Mouse (Mus musculus) forebrain, postnatal 0 days (tissue): Measurements from ENCODE around the gene Sult1a1. TPM values are rescaled to one million over a fixed set of nuclear protein-coding genes. Genes with fewer than 3 reads are reported as not detected.

Source experiments
- ATAC-seq: fragments of 200-750 bp; cut with Nextera tagmentation; 2 replicates; pipeline ENCODE4 v1.8.0; 2017; ENCODE audit warnings: mild to moderate bottlenecking, moderate library complexity
- DNase-seq: peaks from one replicate; pipeline ENCODE4 v3.0.0-alpha.2; 2015
- H3K27ac ChIP-seq: fragments of 300-500 bp; sonication (generic); 2 replicates; pipeline ENCODE4 v1.5.1; 2014; ENCODE audit warnings: low read depth, mild to moderate bottlenecking, antibody characterized with exemption, low read length, moderate library complexity, mixed read lengths
- H3K27me3 ChIP-seq: fragments of 300-500 bp; sonication (generic); 2 replicates; pipeline ENCODE4 v1.6.1; 2014; ENCODE audit warnings: mild to moderate bottlenecking, low read length, mixed read lengths; ENCODE audit not compliant: insufficient read depth
- H3K36me3 ChIP-seq: fragments of 300-500 bp; sonication (generic); 2 replicates; pipeline ENCODE4 v1.6.1; 2014; ENCODE audit warnings: mild to moderate bottlenecking, moderate library complexity; ENCODE audit not compliant: insufficient read depth
- H3K4me1 ChIP-seq: fragments of 300-500 bp; sonication (generic); 2 replicates; pipeline ENCODE4 v1.6.1; 2014; ENCODE audit warnings: antibody characterized with exemption; ENCODE audit not compliant: insufficient read depth
- H3K4me2 ChIP-seq: fragments of 300-500 bp; sonication (generic); 2 replicates; pipeline ENCODE4 v1.6.1; 2014; ENCODE audit warnings: low read depth, mild to moderate bottlenecking, moderate library complexity
- H3K4me3 ChIP-seq: fragments of 300-500 bp; sonication (generic); 2 replicates; pipeline ENCODE4 v1.5.1; 2014; ENCODE audit warnings: low read depth, low read length, mixed read lengths
- H3K9ac ChIP-seq: fragments of 300-500 bp; sonication (generic); 2 replicates; pipeline ENCODE4 v1.6.1; 2014; ENCODE audit warnings: mild to moderate bottlenecking
- H3K9me3 ChIP-seq: fragments of 300-500 bp; sonication (generic); 2 replicates; pipeline ENCODE4 v1.6.1; 2016; ENCODE audit warnings: low read length
- CTCF ChIP-seq: sonication (generic); IDR thresholded peaks from 2 replicates; pipeline ENCODE4 v1.5.1; 2016; ENCODE audit warnings: antibody characterized with exemption, control low read depth, low read depth
- WGBS: fragments of 180-500 bp; shearing (Covaris S2); extraction: QIAGEN DNeasy Blood & Tissue Kit; methylation state at CpG from one replicate; pipeline ENCODE4 v1.1.7; 2014; 5-methylcytosine and 5-hydroxymethylcytosine counted together
- polyA plus RNA-seq: library from polyadenylated mRNA; unstranded; fragments of >200 nt; fragmentation: Nextera tagmentation; extraction: Ambion mirVana; gene quantifications from 2 replicates; pipeline ENCODE4 v1.2.1, GENCODE M21; 2015
- total RNA-seq: library from RNA; depleted of rRNA; stranded (reverse); fragments of >200 nt; gene quantifications from 2 replicates; pipeline ENCODE4 v1.2.3, GENCODE M21; 2014; rRNA removed

The Sult1a1 gene
- total and polyA plus RNA-seq, 2 experiments from 2014 or later: 16.0 to 22.8 TPM

DNA sequence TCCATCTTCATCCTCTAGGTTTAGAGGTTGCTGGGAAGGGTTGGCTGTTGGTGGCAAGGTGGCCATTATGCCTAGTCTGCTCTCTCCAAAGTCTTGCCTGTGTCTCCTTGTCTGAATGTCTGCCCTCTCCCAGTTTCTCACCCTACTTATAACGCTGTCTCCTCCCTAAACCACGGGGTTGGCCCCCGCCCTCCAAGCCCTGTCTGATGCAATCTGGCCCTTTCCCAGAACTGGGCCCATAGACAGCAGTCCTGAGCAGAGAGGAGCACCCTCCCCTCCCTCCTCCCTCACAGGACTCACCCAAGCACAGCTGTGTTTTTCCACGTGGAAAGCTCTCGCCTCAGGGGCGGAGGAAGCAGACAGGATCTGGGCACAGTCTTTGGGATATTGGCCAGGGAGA, 50.9 kb downstream of the Sult1a1 start:
- DNase-seq: peak; percentile 24
- H3K4me2 ChIP-seq: no peak overlapping the region
- H3K9me3 ChIP-seq: no peaks in the 10 kb centered on the region
- TF ChIP-seq CTCF: no peak
- peak; percentile 50 for ATAC-seq
- H3K4me3 ChIP-seq: no peak overlapping the region
- no peaks in the 10 kb centered on the region for H3K36me3 ChIP-seq
- no peak overlapping the region for H3K9ac ChIP-seq
- WGBS: 42% methylated on average over 6 of the region's 6 CpGs
- no peaks in the 10 kb centered on the region for H3K4me1 ChIP-seq
- no peak overlapping the region; the same call in 1 of the 2 replicates for H3K27ac ChIP-seq
- no peaks in the 10 kb centered on the region for H3K27me3 ChIP-seq

DNA sequence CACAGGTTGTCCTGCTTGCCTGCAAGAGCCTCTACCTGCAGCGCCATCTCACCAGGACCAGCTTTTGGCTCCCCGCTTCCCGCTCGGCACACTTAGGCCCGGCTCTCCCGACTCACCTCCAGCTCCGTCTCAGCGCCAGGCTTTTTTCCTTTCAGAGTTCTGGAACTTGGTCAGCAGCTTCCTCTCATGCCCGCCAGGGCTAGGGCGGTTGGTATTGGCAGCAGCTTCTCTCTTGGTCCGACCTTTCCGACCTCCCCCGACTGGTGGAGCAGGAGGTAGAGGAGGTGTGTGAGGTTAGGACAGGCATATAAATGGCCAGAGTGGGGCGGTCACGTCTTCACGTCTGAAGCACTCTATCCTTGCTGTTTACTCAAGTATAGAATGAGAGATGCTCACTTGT, 51.5 kb downstream of the Sult1a1 start:
- H3K36me3 ChIP-seq: no peaks in the 10 kb centered on the region
- 71% methylated on average over 16 of the region's 16 CpGs for WGBS
- ATAC-seq: no peak
- no peak for TF ChIP-seq CTCF
- no peak overlapping the region for H3K4me2 ChIP-seq
- no peak for DNase-seq
- H3K4me3 ChIP-seq: no peak overlapping the region
- no peaks in the 10 kb centered on the region for H3K9me3 ChIP-seq
- H3K9ac ChIP-seq: no peak overlapping the region
- no peaks in the 10 kb centered on the region for H3K4me1 ChIP-seq
- no peaks in the 10 kb centered on the region for H3K27me3 ChIP-seq
- no peak overlapping the region for H3K27ac ChIP-seq

DNA sequence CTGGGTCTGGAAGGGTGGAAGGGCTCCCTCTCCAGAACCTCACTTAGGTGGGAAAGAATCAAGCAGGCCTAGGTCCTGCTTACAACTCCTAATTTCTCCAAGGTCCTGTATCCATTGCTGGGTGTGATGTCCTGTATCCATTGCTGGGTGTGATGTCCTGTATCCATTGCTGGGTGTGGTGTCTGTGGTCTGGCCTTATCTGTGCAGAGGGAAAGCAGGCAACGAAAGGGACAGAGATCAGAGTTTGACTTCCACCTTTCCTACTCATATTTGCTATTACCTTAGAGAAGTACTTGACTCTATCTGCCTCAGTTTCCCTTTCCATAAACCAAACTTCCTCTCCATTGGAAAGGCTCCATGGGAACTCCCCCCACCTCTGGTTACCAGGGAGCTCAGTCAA, 52.9 kb downstream of the Sult1a1 start:
- Histone ChIP-seq H3K9ac (no peak overlapping the region), H3K4me2 (no peak overlapping the region), H3K4me1 (no peaks in the 10 kb centered on the region), H3K9me3 (no peaks in the 10 kb centered on the region), H3K36me3 (no peaks in the 10 kb centered on the region), H3K27ac (no peak overlapping the region), H3K27me3 (no peaks in the 10 kb centered on the region), H3K4me3 (no peak overlapping the region)
- 92% methylated on average over 1 of the region's 1 CpGs for WGBS
- TF ChIP-seq CTCF: no peak
- ATAC-seq: no peak
- no peak for DNase-seq

Other genes with a start within 250 kb of the Sult1a1 start
- 26.1 and 26.4 TPM in 2 replicates for gene Rabep2, start 247.7 kb downstream of the Sult1a1 start, total RNA-seq
- 17.3 and 19.3 TPM in 2 replicates for gene Rabep2, start 247.7 kb downstream of the Sult1a1 start, polyA plus RNA-seq
- 0.24 and 0.54 TPM in 2 replicates for gene Atp2a1, start 213.3 kb downstream of the Sult1a1 start, total RNA-seq
- gene Atp2a1, start 213.3 kb downstream of the Sult1a1 start, polyA plus RNA-seq: 0.10 and 0.45 TPM in 2 replicates
- gene Sh2b1, start 201.0 kb downstream of the Sult1a1 start, total RNA-seq: 31.0 and 35.4 TPM in 2 replicates
- 66.0 and 70.4 TPM in 2 replicates for gene Sh2b1, start 201.0 kb downstream of the Sult1a1 start, polyA plus RNA-seq
- gene Tufm, start 189.1 kb downstream of the Sult1a1 start, total RNA-seq: 75.9 and 76.5 TPM in 2 replicates
- 97.6 and 102 TPM in 2 replicates for gene Tufm, start 189.1 kb downstream of the Sult1a1 start, polyA plus RNA-seq
- gene Atxn2l, start 173.0 kb downstream of the Sult1a1 start, total RNA-seq: 60.5 and 89.0 TPM in 2 replicates
- gene Atxn2l, start 173.0 kb downstream of the Sult1a1 start, polyA plus RNA-seq: 39.5 and 56.8 TPM in 2 replicates
- 113 and 137 TPM in 2 replicates for gene Eif3c, start 110.0 kb downstream of the Sult1a1 start, total RNA-seq
- 200 and 205 TPM in 2 replicates for gene Eif3c, start 110.0 kb downstream of the Sult1a1 start, polyA plus RNA-seq
- gene Apobr, start 91.5 kb downstream of the Sult1a1 start, total RNA-seq: 0.08 and 0.33 TPM in 2 replicates
- 0.16 and 0.39 TPM in 2 replicates for gene Apobr, start 91.5 kb downstream of the Sult1a1 start, polyA plus RNA-seq
- 26.9 and 29.0 TPM in 2 replicates for gene Cln3, start 90.6 kb downstream of the Sult1a1 start, total RNA-seq
- 22.1 and 23.8 TPM in 2 replicates for gene Cln3, start 90.6 kb downstream of the Sult1a1 start, polyA plus RNA-seq
- not detected in 2 replicates for gene Il27, start 81.5 kb downstream of the Sult1a1 start, total RNA-seq
- not detected in 2 replicates for gene Il27, start 81.5 kb downstream of the Sult1a1 start, polyA plus RNA-seq
- gene Nupr1, start 45.6 kb downstream of the Sult1a1 start, total RNA-seq: 4.8 and 7.3 TPM in 2 replicates
- 15.5 and 18.0 TPM in 2 replicates for gene Nupr1, start 45.6 kb downstream of the Sult1a1 start, polyA plus RNA-seq
- gene Sgf29, start 27.1 kb downstream of the Sult1a1 start, total RNA-seq: 22.8 and 37.1 TPM in 2 replicates
- 59.6 and 62.3 TPM in 2 replicates for gene Sgf29, start 27.1 kb downstream of the Sult1a1 start, polyA plus RNA-seq
- 66.9 and 115 TPM in 2 replicates for gene Bola2, start 19.0 kb upstream of the Sult1a1 start, total RNA-seq
- 139 and 205 TPM in 2 replicates for gene Bola2, start 19.0 kb upstream of the Sult1a1 start, polyA plus RNA-seq
- gene Slx1b, start 19.4 kb upstream of the Sult1a1 start, total RNA-seq: 15.8 and 17.9 TPM in 2 replicates
- 7.5 and 10.1 TPM in 2 replicates for gene Slx1b, start 19.4 kb upstream of the Sult1a1 start, polyA plus RNA-seq
- gene Coro1a, start 31.4 kb upstream of the Sult1a1 start, total RNA-seq: 121 and 169 TPM in 2 replicates
- 118 and 146 TPM in 2 replicates for gene Coro1a, start 31.4 kb upstream of the Sult1a1 start, polyA plus RNA-seq
- gene Mapk3, start 83.2 kb upstream of the Sult1a1 start, total RNA-seq: 108 and 131 TPM in 2 replicates
- gene Mapk3, start 83.2 kb upstream of the Sult1a1 start, polyA plus RNA-seq: 118 and 133 TPM in 2 replicates
- gene Gdpd3, start 89.9 kb upstream of the Sult1a1 start, total RNA-seq: 1.2 and 2.5 TPM in 2 replicates
- gene Gdpd3, start 89.9 kb upstream of the Sult1a1 start, polyA plus RNA-seq: 0.93 and 0.97 TPM in 2 replicates
- 162 and 237 TPM in 2 replicates for gene Ypel3, start 100.5 kb upstream of the Sult1a1 start, total RNA-seq
- gene Ypel3, start 100.5 kb upstream of the Sult1a1 start, polyA plus RNA-seq: 223 and 250 TPM in 2 replicates
- gene Tbx6, start 105.1 kb upstream of the Sult1a1 start, total RNA-seq: 0.31 and 0.38 TPM in 2 replicates
- gene Tbx6, start 105.1 kb upstream of the Sult1a1 start, polyA plus RNA-seq: 0.10 and 0.11 TPM in 2 replicates
- 114 and 119 TPM in 2 replicates for gene Ppp4c, start 116.1 kb upstream of the Sult1a1 start, total RNA-seq
- 161 and 172 TPM in 2 replicates for gene Ppp4c, start 116.1 kb upstream of the Sult1a1 start, polyA plus RNA-seq
- 33.2 and 34.4 TPM in 2 replicates for gene Fam57b, start 121.2 kb upstream of the Sult1a1 start, total RNA-seq
- gene Fam57b, start 121.2 kb upstream of the Sult1a1 start, polyA plus RNA-seq: 39.0 and 42.6 TPM in 2 replicates
- not detected in 2 replicates for gene 4930451I11Rik, start 155.2 kb upstream of the Sult1a1 start, total RNA-seq
- gene 4930451I11Rik, start 155.2 kb upstream of the Sult1a1 start, polyA plus RNA-seq: 0.62 TPM in 1 of 2 replicates, not detected in the other
- gene Doc2a, start 171.0 kb upstream of the Sult1a1 start, total RNA-seq: 35.7 and 148 TPM in 2 replicates
- 31.5 and 32.5 TPM in 2 replicates for gene Doc2a, start 171.0 kb upstream of the Sult1a1 start, polyA plus RNA-seq
- 11.7 and 21.3 TPM in 2 replicates for gene Hirip3, start 185.5 kb upstream of the Sult1a1 start, total RNA-seq
- gene Hirip3, start 185.5 kb upstream of the Sult1a1 start, polyA plus RNA-seq: 9.9 and 19.5 TPM in 2 replicates
- gene Ino80e, start 185.9 kb upstream of the Sult1a1 start, total RNA-seq: 62.8 and 69.9 TPM in 2 replicates
- 102 and 107 TPM in 2 replicates for gene Ino80e, start 185.9 kb upstream of the Sult1a1 start, polyA plus RNA-seq
- 100 and 110 TPM in 2 replicates for gene Taok2, start 208.3 kb upstream of the Sult1a1 start, total RNA-seq
- 30.5 and 42.6 TPM in 2 replicates for gene Taok2, start 208.3 kb upstream of the Sult1a1 start, polyA plus RNA-seq
- 22.8 and 23.8 TPM in 2 replicates for gene Tmem219, start 246.5 kb upstream of the Sult1a1 start, total RNA-seq
- 44.7 and 45.4 TPM in 2 replicates for gene Tmem219, start 246.5 kb upstream of the Sult1a1 start, polyA plus RNA-seq